Mouse (Mus musculus) liver, embryonic 14.5 days (tissue): Measurements from ENCODE around the gene Csnk1g1. TPM values are rescaled to one million over a fixed set of nuclear protein-coding genes. Genes with fewer than 3 reads are reported as not detected.

ENCODE experiments used
- ATAC-seq: fragments of 200-750 bp; cut with Nextera tagmentation; 2 replicates; pipeline ENCODE4 v1.8.0; 2017; ENCODE audit warnings: moderate number of reproducible peaks, mild to moderate bottlenecking, moderate library complexity; ENCODE audit not compliant: insufficient read depth
- DNase-seq, 3 experiments: peaks; one replicate each; pipeline ENCODE4 v3.0.0-alpha.2; 2012 to 2013; ENCODE audit warnings: low read depth in 3 of 3, low spot score in 3 of 3
- H3K27ac ChIP-seq: fragments of 300-500 bp; sonication (generic); 2 replicates; pipeline ENCODE4 v1.5.1; 2014; ENCODE audit warnings: moderate library complexity, mild to moderate bottlenecking, control low read depth, inconsistent platforms
- H3K27me3 ChIP-seq: fragments of 300-500 bp; sonication (generic); 2 replicates; pipeline ENCODE4 v1.6.1; 2014; ENCODE audit warnings: mild to moderate bottlenecking, low read length, moderate library complexity; ENCODE audit not compliant: control insufficient read depth, insufficient read depth
- H3K36me3 ChIP-seq: fragments of 300-500 bp; sonication (generic); replicated peaks from 2 replicates; pipeline ENCODE4 v1.6.1; 2014; ENCODE audit warnings: low read depth; ENCODE audit not compliant: control insufficient read depth, insufficient read depth
- H3K4me1 ChIP-seq, 2 experiments: fragments of 200-500 bp in 1 of 2; fragments of 300-500 bp in 1 of 2; sonication (generic) in 1 of 2; replicated peaks; 2 replicates each; pipeline ENCODE4 v1.6.1; 2012 to 2014; ENCODE audit warnings: antibody characterized with exemption in 1 of 2, inconsistent platforms in 1 of 2, low read length in 1 of 2; ENCODE audit not compliant: control insufficient read depth in 2 of 2, insufficient read depth in 2 of 2
- H3K4me2 ChIP-seq: fragments of 300-500 bp; sonication (generic); 2 replicates; pipeline ENCODE4 v1.6.1; 2014; ENCODE audit warnings: low read depth, mild to moderate bottlenecking, control low read depth, moderate library complexity
- H3K4me3 ChIP-seq, 2 experiments: fragments of 200-500 bp in 1 of 2; fragments of 300-500 bp in 1 of 2; sonication (generic) in 1 of 2; 2 replicates each; pipeline ENCODE4 v1.5.1; 2012 to 2014; ENCODE audit warnings: low read depth in 2 of 2, low read length in 2 of 2, mild to moderate bottlenecking in 2 of 2, control low read depth in 1 of 2, inconsistent platforms in 1 of 2, moderate library complexity in 1 of 2; ENCODE audit not compliant: insufficient read depth in 1 of 2
- H3K9ac ChIP-seq: fragments of 300-500 bp; sonication (generic); replicated peaks from 2 replicates; pipeline ENCODE4 v1.6.1; 2014; ENCODE audit warnings: mild to moderate bottlenecking, control low read depth, moderate library complexity
- H3K9me3 ChIP-seq: fragments of 300-500 bp; sonication (generic); 2 replicates; pipeline ENCODE4 v1.6.1; 2016; ENCODE audit warnings: low read length, mixed read lengths; ENCODE audit not compliant: control insufficient read depth
- CTCF ChIP-seq: IDR thresholded peaks from 2 replicates; pipeline ENCODE4 v1.5.1; 2016; ENCODE audit warnings: antibody characterized with exemption, low read depth, control low read depth
- EP300 ChIP-seq: IDR thresholded peaks from 2 replicates; pipeline ENCODE4 v1.6.1; 2016; ENCODE audit warnings: antibody characterized with exemption, low read depth
- WGBS: fragments of 180-500 bp; shearing (Covaris S2); extraction: QIAGEN DNeasy Blood & Tissue Kit; methylation state at CpG from one replicate; pipeline ENCODE4 v1.1.7; 2014; ENCODE audit not compliant: insufficient replicate concordance; 5-methylcytosine and 5-hydroxymethylcytosine counted together
- polyA plus RNA-seq, 2 experiments: library from polyadenylated mRNA; depleted of rRNA in 1 of 2; stranded (reverse) in 1 of 2; unstranded in 1 of 2; fragments of >200 nt; fragmentation: Nextera tagmentation in 1 of 2; extraction: Ambion mirVana in 1 of 2; gene quantifications; 2 replicates each; pipeline versions ENCODE4 v1.2.1 to v1.2.3; 2012 to 2014

The Csnk1g1 gene
- polyA plus RNA-seq, 2 experiments = 2.5 to 3.5 TPM

- no peak for DNase-seq
- no peak for ATAC-seq
Observed at GRCm38 (mm10) chr9:66020601-66021000, 111.9 kb downstream of the Csnk1g1 start.

GRCm38 (mm10) chr9:66038082-66038481, 129.4 kb downstream of the Csnk1g1 start:
- 76% methylated on average over 4 of the region's 4 CpGs for WGBS
- DNase-seq = no peak
- Histone ChIP-seq H3K4me3 (no peak overlapping the region), H3K36me3 (no peaks in the 10 kb centered on the region), H3K4me1 (no peaks in the 10 kb centered on the region), H3K27ac (no peak overlapping the region), H3K27me3 (no peaks in the 10 kb centered on the region), H3K4me2 (no peak overlapping the region), H3K9ac (no peak overlapping the region), H3K9me3 (no peaks in the 10 kb centered on the region)
- no peak for ATAC-seq
- TF ChIP-seq CTCF (no peak), EP300 (no peak)

More at GRCm38 (mm10) chr9:66020601-66021000, 111.9 kb downstream of the Csnk1g1 start:
- no peaks in the 10 kb centered on the region for H3K36me3 ChIP-seq
- no peaks in the 10 kb centered on the region for H3K9me3 ChIP-seq
- no peaks in the 10 kb centered on the region for H3K4me1 ChIP-seq
- TF ChIP-seq CTCF (no peak), EP300 (no peak)
- H3K27me3 ChIP-seq = no peaks in the 10 kb centered on the region
- H3K4me2 ChIP-seq = no peak overlapping the region
- H3K27ac ChIP-seq = no peak overlapping the region
- H3K9ac ChIP-seq = no peak overlapping the region
- no peak overlapping the region for H3K4me3 ChIP-seq

- H3K27me3 ChIP-seq = no peaks in the 10 kb centered on the region
- no peaks in the 10 kb centered on the region for H3K4me1 ChIP-seq
- ATAC-seq (no peak), DNase-seq (no peak)
- no peaks in the 10 kb centered on the region for H3K36me3 ChIP-seq
- H3K27ac ChIP-seq = no peak overlapping the region
- H3K4me3 ChIP-seq = no peak overlapping the region
- H3K4me2 ChIP-seq = no peak overlapping the region
- H3K9ac ChIP-seq = no peak overlapping the region
- TF ChIP-seq CTCF = no peak
- TF ChIP-seq EP300 = no peak
- no peaks in the 10 kb centered on the region for H3K9me3 ChIP-seq
- WGBS = 84% methylated on average over 4 of the region's 4 CpGs
Observed at GRCm38 (mm10) chr9:66038581-66038980, 129.9 kb downstream of the Csnk1g1 start.

- TF ChIP-seq EP300 (no peak), CTCF (no peak)
- no peaks in the 10 kb centered on the region for H3K4me1 ChIP-seq
- DNase-seq (no peak), ATAC-seq (no peak)
- no peak overlapping the region for H3K27ac ChIP-seq
- H3K4me2 ChIP-seq = no peak overlapping the region
- no peak overlapping the region for H3K9ac ChIP-seq
- WGBS = 75% methylated on average over 4 of the region's 4 CpGs
- H3K9me3 ChIP-seq = no peaks in the 10 kb centered on the region
- H3K4me3 ChIP-seq = no peak overlapping the region
- H3K36me3 ChIP-seq = no peaks in the 10 kb centered on the region
- no peaks in the 10 kb centered on the region for H3K27me3 ChIP-seq
Observed at GRCm38 (mm10) chr9:66039290-66039689, 130.6 kb downstream of the Csnk1g1 start.

GRCm38 (mm10) chr9:66040801-66041200, 132.1 kb downstream of the Csnk1g1 start:
- no peak for TF ChIP-seq EP300
- TF ChIP-seq CTCF = no peak
- no peak overlapping the region for H3K27ac ChIP-seq
- DNase-seq (no peak), ATAC-seq (no peak)
- H3K4me3 ChIP-seq = no peak overlapping the region
- no peaks in the 10 kb centered on the region for H3K4me1 ChIP-seq
- no peaks in the 10 kb centered on the region for H3K9me3 ChIP-seq
- H3K27me3 ChIP-seq = no peaks in the 10 kb centered on the region
- WGBS = 59% methylated on average over 3 of the region's 3 CpGs
- H3K4me2 ChIP-seq = no peak overlapping the region
- no peaks in the 10 kb centered on the region for H3K36me3 ChIP-seq
- H3K9ac ChIP-seq = no peak overlapping the region
